Mouse (Mus musculus) c-Kit-negative CD71-positive TER-119-positive erythroid progenitor cells, embryonic 14.5 days (primary cell): ENCODE data around the gene Ints5.
"Not testable (repeated sequence)": the region's sequence is repeated elsewhere in the genome, so short reads cannot be mapped to it uniquely, and the experiment has no call there.

Source experiments
- DNase-seq: peaks from one replicate; pipeline ENCODE4 v3.0.0-alpha.2; 2013; ENCODE audit warnings: low read depth, low spot score

Ints5 gene

DNA sequence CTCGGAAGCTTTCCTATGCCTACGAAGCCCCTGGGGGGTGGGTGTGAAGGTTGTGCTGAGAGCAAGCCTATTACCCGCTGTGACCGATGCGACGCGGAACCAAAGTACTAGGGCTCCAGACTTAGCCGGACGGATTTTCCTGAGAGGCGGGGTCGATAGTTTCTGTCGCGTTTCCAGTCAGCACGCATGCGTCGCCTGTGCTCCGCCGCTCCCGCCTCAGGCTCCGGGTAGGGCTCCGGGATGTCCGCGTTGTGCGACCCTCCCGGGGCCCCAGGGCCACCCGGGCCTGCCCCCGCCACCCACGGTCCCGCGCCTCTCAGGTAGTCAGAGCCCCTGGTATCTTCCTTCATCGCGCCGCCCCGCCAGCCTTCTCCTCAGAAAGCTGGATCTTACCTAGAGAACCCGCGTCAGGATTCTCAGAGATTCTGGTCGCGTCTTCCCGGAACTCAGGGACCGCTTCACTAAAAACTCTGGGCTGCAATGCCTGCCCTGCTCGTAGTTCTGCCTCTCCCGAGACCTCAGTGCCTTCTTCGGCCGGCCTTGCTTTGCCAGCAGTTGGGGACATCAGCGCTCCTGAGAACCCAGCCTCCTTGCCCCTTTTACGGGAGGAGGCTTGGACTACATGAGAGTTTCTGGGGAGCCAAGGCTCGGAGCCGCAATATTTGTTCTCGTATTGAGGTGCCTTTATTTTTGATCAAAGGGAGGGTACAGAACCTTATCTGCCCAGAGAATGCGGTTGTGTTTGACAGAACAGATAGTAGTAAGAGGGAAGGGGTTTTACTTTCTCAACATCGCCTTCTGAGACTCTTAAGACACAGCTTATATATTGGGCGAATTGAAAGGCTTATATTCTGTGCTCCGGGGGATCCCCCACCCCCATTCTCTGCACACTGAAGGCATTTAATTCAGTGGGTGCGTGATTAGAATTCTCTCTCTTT lies at the start of gene Ints5:
Gene Ints5 (plus strand): TSS at position 177 of the 938 bp plus-strand sequence.
- DNase-seq: peak; percentile 82

- peak; percentile 70 for DNase-seq
Observed at GRCm38 (mm10) chr19:8844371-8845129, 48.3 kb upstream of the Ints5 start.

GRCm38 (mm10) chr19:8848356-8848755 lies 44.4 kb upstream of the Ints5 start:
- no peak for DNase-seq

DNA sequence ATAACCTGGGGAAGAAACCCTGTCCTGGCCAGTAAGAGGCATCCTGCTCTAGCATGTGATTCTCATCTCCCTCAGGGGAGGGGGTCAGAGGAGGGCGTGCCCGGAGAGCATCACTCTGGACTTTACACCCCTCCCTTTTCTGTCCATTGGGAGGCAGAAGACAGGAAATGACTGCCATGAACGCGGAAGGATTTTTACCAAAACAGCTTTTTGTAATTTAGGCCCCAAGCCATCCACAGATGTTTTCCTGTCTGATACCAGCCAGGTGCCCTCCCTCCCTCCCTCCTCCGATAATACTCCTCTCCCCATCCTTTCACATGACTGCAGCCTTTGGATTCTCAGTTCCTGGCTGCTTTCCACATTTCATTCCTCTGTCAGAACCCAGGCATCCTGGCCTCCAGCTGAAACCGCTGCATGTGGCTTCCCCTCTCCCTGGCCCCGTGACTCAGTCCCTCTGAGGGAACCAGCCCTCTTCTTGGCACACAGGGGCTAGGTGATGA lies 42.4 kb upstream of the Ints5 start, which contains the start of gene Lrrn4cl:
Gene Lrrn4cl (plus strand): TSS at position 367 of the 500 bp plus-strand sequence.
- DNase-seq: no peak

DNA sequence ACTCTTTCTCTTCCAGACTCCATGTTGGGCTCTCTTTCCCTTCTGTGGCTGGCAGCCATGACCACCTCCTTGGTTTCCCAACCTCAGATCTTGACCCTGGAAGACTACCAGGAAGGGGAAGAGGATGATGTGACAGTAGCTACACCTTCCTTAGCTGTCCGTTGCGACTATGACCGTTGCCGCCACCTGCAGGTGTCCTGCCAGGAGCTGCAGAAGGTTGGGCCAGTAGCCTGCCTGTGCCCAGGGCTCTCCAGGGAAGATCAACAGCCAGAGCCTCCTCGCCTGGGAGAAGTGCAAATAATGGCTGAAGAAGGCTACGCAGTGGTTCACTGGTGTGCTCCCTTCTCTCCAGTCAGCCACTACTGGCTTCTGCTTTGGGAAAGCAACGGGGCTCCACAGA lies 41.2 kb upstream of the Ints5 start:
- DNase-seq: no peak

- DNase-seq: no peak
Observed at GRCm38 (mm10) chr19:8852236-8852928, 40.4 kb upstream of the Ints5 start.

DNA sequence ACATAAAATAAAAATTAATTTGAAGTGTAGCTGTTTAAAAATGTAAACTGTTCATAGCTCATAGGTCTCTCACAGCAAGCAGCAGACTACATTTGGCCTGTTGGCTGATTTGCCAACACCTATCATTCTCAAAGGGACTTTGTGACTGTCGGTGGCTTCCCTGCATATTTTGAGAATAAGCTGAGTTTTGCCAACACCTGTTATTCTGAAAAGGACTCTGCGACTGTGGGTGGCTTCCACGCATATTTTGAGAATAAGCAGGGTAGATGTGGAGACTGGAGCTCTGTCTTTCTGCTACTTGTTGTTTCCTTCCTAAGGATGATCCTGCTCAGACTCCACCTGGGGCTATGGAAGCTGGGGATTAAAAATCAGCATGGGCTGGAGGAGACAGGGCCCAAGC lies 39.7 kb upstream of the Ints5 start:
- no peak for DNase-seq

DNA sequence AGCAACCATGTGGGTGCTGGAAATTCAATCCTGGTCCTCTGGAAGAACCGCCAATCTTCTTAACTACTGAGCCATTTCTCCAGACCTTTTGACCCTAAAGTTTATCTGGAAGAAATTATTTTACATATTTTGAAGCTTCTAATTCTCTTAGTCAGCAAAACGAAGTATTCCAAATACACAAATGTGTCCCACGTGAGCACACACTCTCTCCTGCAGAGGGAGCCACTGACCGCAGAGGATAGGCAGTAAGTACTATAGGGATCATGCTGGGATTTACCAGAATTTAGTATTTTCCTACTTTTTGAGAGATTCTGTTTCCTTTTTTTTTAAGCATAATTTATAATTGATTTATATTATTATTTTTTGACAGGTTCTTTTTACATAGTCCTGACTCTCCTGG lies 35.1 kb upstream of the Ints5 start:
- no peak for DNase-seq

DNA sequence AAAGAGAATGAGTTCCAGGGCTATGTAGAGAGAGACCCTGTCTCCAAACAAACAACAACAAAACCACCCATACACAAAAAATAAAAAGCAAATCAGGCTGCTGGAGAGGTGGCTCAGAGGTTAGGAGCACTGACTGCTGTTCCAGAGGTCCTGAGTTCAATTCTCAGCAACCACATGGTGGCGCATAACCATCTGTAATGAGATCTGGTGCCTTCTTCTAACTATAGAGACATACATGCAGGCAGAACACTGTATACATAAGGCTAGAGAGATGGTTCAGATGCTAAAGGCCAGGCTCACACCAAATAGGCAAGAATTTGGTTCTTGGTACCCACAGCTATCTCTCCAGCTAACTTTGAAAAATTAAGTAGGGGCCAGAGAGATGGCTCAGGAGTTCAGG lies 33.8 kb upstream of the Ints5 start:
- no peak for DNase-seq

DNA sequence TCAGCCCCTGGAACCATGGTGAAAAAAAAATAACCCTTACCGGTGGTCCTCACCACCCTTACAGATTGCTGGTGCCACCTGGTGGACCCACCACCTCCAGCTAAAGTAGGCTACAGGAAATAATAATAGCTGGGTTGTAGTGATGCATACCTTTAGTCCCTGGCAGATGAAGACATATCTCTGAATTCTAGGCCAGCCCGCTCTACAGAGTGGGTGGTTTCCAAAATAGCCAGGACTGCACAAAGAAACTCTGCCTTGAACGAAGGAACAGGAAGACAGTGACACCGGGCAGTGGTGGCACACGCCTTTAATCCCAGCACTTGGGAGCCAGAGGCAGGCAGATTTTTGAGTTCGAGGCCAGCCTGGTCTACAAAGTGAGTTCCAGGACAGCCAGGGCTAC lies 28.5 kb upstream of the Ints5 start:
- no peak for DNase-seq

DNA sequence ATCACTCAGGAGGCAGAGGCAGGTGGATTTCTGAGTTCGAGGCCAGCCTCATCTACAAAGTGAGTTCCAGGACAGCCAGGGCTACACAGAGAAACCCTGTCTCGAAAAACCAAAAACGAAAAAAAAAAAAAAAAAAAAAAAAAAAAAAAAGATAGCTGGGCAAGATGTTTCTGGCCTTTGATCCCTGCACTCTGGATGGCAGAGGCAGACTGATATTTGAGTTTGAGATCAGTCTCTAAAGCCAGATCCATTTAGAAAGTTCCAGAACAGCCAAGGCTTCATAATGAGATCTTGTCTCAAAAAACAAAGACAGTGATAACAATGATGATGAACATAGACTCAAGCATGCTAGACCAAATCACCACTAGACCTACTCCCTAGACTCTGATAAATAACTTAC lies 22.4 kb upstream of the Ints5 start:
- DNase-seq: not testable (repeated sequence)

DNA sequence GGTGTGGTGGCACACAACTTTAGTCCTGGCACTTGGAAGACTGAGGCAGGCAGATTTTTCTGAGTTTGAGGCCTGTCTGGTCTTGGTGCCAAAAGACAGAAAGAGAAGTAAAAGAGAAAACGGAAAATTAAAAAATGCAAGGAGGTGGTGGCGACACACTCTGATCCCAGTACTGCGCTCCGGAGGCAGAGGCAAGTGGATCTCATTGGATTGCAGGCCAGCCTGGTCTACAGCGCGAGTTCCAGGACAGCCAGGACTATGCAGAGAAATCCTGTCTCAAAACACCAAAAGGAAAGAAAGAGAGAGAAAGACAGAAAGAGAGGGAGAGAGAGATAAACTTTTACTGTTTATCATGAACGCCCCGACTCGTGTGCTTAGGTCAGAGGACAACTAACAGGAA lies 22.0 kb upstream of the Ints5 start:
- DNase-seq: peak; percentile 22

DNA sequence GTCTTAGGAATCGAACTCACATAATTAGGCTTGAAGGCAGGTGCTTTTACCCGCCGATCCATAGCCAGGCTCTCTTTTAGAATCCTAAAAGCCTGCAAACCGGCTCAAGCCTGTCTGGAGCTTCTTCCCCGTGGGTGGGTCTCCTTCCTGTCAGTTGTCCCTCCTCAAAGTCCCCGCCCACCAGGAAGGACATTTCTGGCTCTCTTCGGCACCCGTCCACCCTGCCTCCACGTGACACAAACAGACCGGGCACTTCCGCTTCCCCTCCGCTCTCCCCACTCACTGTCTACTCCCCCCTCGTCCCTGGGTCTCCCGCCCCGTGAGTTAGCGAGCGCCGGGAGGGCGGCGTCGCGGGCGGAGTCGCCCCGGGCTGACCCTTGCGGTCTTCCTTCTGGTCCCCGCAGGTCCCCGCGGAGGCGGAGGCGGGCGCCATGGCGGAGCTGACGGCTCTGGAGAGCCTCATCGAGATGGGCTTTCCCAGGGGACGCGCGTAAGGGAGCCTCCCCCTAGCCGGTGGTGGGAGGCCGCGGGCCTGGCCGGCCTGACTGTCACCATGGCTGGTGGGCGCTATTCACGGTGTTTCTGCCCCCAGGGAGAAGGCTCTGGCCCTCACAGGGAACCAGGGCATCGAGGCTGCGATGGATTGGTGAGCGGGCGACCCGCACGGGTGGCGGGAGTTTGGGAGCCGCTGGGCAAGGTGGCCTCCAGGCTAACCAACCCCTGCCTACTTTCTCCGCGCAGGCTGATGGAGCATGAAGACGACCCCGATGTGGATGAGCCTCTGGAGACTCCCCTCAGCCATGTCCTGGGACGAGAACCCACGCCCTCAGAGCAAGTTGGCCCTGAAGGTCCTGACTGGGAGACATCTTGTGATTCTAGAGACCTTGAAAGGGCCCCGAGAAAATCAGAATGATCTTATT lies 21.3 kb upstream of the Ints5 start, which contains the start of gene Ubxn1:
Gene Ubxn1 (plus strand): TSS at position 230 of the 920 bp plus-strand sequence.
- DNase-seq: peak; percentile 88

DNA sequence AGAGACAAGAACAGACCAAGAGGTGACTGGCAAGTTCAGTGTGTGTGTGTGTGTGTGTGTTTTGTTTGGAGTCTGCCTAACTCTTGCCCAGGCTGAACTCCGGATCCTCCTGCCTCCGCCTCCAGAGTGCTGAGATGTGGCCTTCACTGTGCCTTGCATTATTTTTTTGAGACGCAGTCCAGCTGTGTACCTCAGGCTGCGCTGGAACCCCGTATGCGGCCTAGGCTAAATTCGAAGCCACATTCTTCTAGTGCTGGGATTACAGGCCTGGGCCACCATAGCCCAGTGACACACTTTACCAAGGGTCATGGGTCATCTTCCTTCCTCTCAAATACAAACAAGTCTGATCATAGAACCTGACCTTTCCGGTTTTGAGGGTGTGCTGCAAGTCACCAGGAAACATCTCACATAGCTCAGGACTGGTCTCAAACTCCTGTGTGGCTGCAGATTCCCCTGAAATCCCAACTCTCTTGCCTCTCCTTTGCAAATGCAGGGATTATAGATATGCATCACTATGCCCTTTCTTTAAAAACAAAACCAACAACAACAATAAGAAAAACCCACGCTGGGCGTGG lies 20.5 kb upstream of the Ints5 start:
- DNase-seq: peak; percentile 9

DNA sequence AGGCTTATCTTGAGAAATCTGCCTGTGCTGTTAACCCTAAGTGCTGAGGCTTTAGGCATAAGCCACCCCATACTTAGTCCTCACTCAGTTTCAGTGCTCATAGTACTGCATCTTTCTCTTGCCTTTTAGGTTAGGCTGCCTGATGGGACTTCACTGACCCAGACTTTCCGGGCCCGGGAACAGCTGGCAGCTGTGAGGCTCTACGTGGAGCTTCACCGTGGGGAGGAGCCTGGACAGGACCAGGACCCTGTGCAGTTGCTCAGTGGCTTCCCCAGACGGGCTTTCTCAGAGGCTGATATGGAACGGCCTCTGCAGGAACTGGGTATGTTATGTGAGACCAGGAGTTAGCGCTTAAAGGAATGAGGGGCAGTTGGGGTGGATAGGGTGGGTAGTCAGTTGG lies 17.8 kb upstream of the Ints5 start:
- no peak for DNase-seq

- DNase-seq: peak; percentile 72
Observed at GRCm38 (mm10) chr19:8880311-8881033, 12.3 kb upstream of the Ints5 start, which contains the start of gene Uqcc3. Gene Uqcc3 (minus strand): TSS chr19:8880923.

DNA sequence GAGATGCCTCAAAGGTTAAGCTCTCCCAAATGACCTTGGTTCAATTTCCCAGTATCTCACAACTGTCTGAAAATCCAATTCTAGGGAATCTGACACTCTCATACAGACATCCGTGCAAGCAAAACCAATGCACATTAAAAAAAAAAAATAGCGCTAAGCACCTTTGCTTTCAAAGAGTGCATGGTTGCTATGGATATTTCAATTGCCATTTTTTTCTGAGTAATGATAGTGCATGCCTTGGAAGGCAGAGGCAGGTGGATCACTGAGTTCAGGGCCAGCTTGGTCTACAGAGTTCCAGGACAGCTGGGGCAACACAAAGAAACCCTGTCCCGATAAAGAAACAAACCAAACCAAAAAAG lies 11.8 kb upstream of the Ints5 start:
- no peak for DNase-seq

- DNase-seq: no peak
Observed at GRCm38 (mm10) chr19:8883616-8884015, 9.2 kb upstream of the Ints5 start, which contains the start of the genes Lbhd1 and Gm49403. Gene Lbhd1 (plus strand): TSS chr19:8883732. Gene Gm49403 (plus strand): TSS chr19:8883930.

- no peak for DNase-seq
Observed at GRCm38 (mm10) chr19:8886916-8887584, 5.8 kb upstream of the Ints5 start.
